8 mouse cellular contexts compared by ENCODE assay signal in the genomic region with DNA sequence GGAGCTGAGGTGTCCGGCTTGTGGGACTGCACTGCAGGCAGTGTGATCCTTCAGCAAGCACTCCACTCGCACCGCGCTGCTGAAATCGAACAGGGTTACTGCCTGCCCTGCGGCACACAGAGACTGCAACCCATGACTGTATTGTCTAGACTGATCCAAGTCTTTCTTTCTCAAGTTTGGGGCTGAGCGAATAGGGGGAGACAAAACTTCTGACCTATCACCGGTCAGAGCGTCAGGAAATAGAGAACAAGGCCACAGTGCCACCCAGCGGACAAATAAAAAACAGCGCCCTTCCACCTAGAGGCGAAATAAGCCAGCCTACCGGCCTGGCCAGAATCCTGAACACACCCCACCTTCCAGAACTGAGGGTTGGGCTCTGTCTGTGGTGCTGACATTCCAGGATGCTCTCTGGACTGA. TPM values are rescaled to one million over a fixed set of nuclear protein-coding genes. Genes with fewer than 3 reads are reported as not detected.
A peak's percentile ranks its signal among the peaks of the same experiment; 100 is the strongest.
DNase-seq lines count a peak whose midpoint lies in the region; ATAC-seq and TF ChIP-seq lines count a peak whose summit lies in the region.

No protein-coding gene starts in this region.

- no peaks in the 10 kb centered on the region for H3K9me3 ChIP-seq in heart, embryonic 12.5 days (replicated peaks)
- no peaks in the 10 kb centered on the region for H3K9me3 ChIP-seq in kidney, postnatal 0 days (replicated peaks; ENCODE audit: low read length)
- no peaks in the 10 kb centered on the region for H3K9me3 ChIP-seq in liver, embryonic 13.5 days (replicated peaks)
- no peaks in the 10 kb centered on the region for H3K9me3 ChIP-seq in stomach, embryonic 16.5 days (replicated peaks; ENCODE audit: control insufficient read depth, low read length)

- peak; percentile 92 for TF ChIP-seq CTCF in kidney, postnatal 0 days (IDR thresholded peaks at IDR 0.05; ENCODE audit: low read depth)

- no peak overlapping the region for H3K27ac ChIP-seq in heart, embryonic 12.5 days (ENCODE audit: poor library complexity, severe bottlenecking)
- no peak overlapping the region for H3K27ac ChIP-seq in kidney, postnatal 0 days
- H3K27ac ChIP-seq in liver, embryonic 13.5 days: no peak overlapping the region
- no peak overlapping the region for H3K27ac ChIP-seq in stomach, embryonic 16.5 days (ENCODE audit: low read length)

- peak; percentile 83 for DNase-seq in CD4-positive helper T cell, adult 2 months (ENCODE audit: low read depth, low spot score)
- peak; percentile 20 for DNase-seq in brain, embryonic 18.5 days (ENCODE audit: low read depth, low spot score)
- DNase-seq in kidney, postnatal 0 days (ENCODE audit: low spot score): peak; percentile 93
- peak; percentile 59 for DNase-seq in liver, embryonic 13.5 days
- peak; percentile 87 for DNase-seq in neural tube, embryonic 10.5 days (ENCODE audit: extremely low spot score, low spot score)

- no peaks in the 10 kb centered on the region for H3K36me3 ChIP-seq in heart, embryonic 12.5 days
- no peaks in the 10 kb centered on the region for H3K36me3 ChIP-seq in kidney, postnatal 0 days (ENCODE audit: insufficient read depth, low read length)
- H3K36me3 ChIP-seq in liver, embryonic 13.5 days: no peaks in the 10 kb centered on the region
- no peaks in the 10 kb centered on the region for H3K36me3 ChIP-seq in stomach, embryonic 16.5 days (ENCODE audit: control insufficient read depth, insufficient read depth, low read length)

- peaks cover 13% of the 10 kb centered on the region for H3K4me1 ChIP-seq in heart, embryonic 12.5 days (replicated peaks)
- H3K4me1 ChIP-seq in kidney, postnatal 0 days (replicated peaks; ENCODE audit: insufficient read depth, low read length): no peaks in the 10 kb centered on the region
- H3K4me1 ChIP-seq in liver, embryonic 13.5 days (replicated peaks): peaks cover 9% of the 10 kb centered on the region
- H3K4me1 ChIP-seq in stomach, embryonic 16.5 days (ENCODE audit: control insufficient read depth, insufficient read depth, low read length): peaks cover 6% of the 10 kb centered on the region; the same call in 1 of the 2 replicates

- peak overlapping the region; percentile 44; the same call in 1 of the 2 replicates for H3K9ac ChIP-seq in heart, embryonic 12.5 days
- no peak overlapping the region for H3K9ac ChIP-seq in kidney, postnatal 0 days (ENCODE audit: low read depth, low read length)
- H3K9ac ChIP-seq in liver, embryonic 13.5 days: no peak overlapping the region
- H3K9ac ChIP-seq in stomach, embryonic 16.5 days (ENCODE audit: low read length): no peak overlapping the region

- WGBS in heart, embryonic 12.5 days: 6% methylated on average over 13 of the region's 13 CpGs
- WGBS in kidney, postnatal 0 days: 2% methylated on average over 13 of the region's 13 CpGs
- WGBS in liver, embryonic 13.5 days (ENCODE audit: insufficient replicate concordance): 5% methylated on average over 13 of the region's 13 CpGs
- WGBS in stomach, embryonic 16.5 days: 5% methylated on average over 13 of the region's 13 CpGs

- peak overlapping the region; percentile 66 for H3K4me2 ChIP-seq in heart, embryonic 12.5 days
- H3K4me2 ChIP-seq in kidney, postnatal 0 days (ENCODE audit: low read length): peak overlapping the region; percentile 53
- peak overlapping the region; percentile 65 for H3K4me2 ChIP-seq in liver, embryonic 13.5 days
- H3K4me2 ChIP-seq in stomach, embryonic 16.5 days (ENCODE audit: low read depth, low read length): peak overlapping the region; percentile 62

- peak; percentile 81 for ATAC-seq in erythroid progenitor cell, adult 5-6 weeks (replicated peaks; ENCODE audit: low FRiP score, poor library complexity, severe bottlenecking)
- ATAC-seq in heart, embryonic 12.5 days (ENCODE audit: insufficient number of reproducible peaks, low FRiP score): peak; percentile 52
- ATAC-seq in kidney, postnatal 0 days (replicated peaks; ENCODE audit: low FRiP score, low read depth): peak; percentile 61; the same call in 1 of the 2 replicates
- peak; percentile 73 for ATAC-seq in liver, embryonic 13.5 days (ENCODE audit: low read depth)
- peak; percentile 67; the same call in 1 of the 2 replicates for ATAC-seq in stomach, embryonic 16.5 days (ENCODE audit: insufficient read depth, low FRiP score)

- peak overlapping the region; percentile 33 for H3K4me3 ChIP-seq in heart, embryonic 12.5 days
- no peak overlapping the region for H3K4me3 ChIP-seq in kidney, postnatal 0 days (replicated peaks; ENCODE audit: low read depth, low read length)
- peak overlapping the region; percentile 41 for H3K4me3 ChIP-seq in liver, embryonic 13.5 days (replicated peaks)
- peak overlapping the region; percentile 31 for H3K4me3 ChIP-seq in stomach, embryonic 16.5 days (replicated peaks; ENCODE audit: low read length)

- peaks cover 29% of the 10 kb centered on the region for H3K27me3 ChIP-seq in heart, embryonic 12.5 days (replicated peaks)
- no peaks in the 10 kb centered on the region for H3K27me3 ChIP-seq in kidney, postnatal 0 days (ENCODE audit: insufficient read depth, low read length)
- 0 out of 2 replicates have a peak, but pooled peaks cover 7% of the 10 kb centered on the region for H3K27me3 ChIP-seq in liver, embryonic 13.5 days
- H3K27me3 ChIP-seq in stomach, embryonic 16.5 days (ENCODE audit: control insufficient read depth, insufficient read depth, low read length): no peaks in the 10 kb centered on the region

RNA-seq across cellular contexts. Expression of gene Slc23a4, which starts 7.1 kb away (rescaled TPM):
- total RNA-seq in erythroid progenitor cell, adult 5-6 weeks (2015; ENCODE audit: low replicate concordance): not detected in 2 replicates
- total RNA-seq in erythroid progenitor cell, adult 5-6 weeks (2017; ENCODE audit: low replicate concordance): not detected in 2 replicates
- polyA plus RNA-seq in heart, embryonic 12.5 days (2016; fragmentation: Nextera tagmentation; extraction: Ambion mirVana): 0.18 and 0.33 TPM in 2 replicates
- 0.21 and 0.27 TPM in 2 replicates for polyA plus RNA-seq in kidney, postnatal 0 days (2015; fragmentation: Nextera tagmentation; extraction: Ambion mirVana)
- polyA plus RNA-seq in liver, embryonic 13.5 days (2015; fragmentation: Nextera tagmentation; extraction: Ambion mirVana): 0.14 and 0.17 TPM in 2 replicates
- 4.3 and 5.1 TPM in 2 replicates for polyA plus RNA-seq in stomach, embryonic 16.5 days (2015; fragmentation: Nextera tagmentation; extraction: Ambion mirVana)

Comparison
In these comparisons a context has a peak if more than half of its experiments do, and no peak if none do; other contexts are left out.
1. DNase-seq: peak in every context shown above with its lines; median percentile 93 in kidney, postnatal 0 days; 87 in neural tube, embryonic 10.5 days; 83 in CD4-positive helper T cell, adult 2 months; 59 in liver, embryonic 13.5 days; 20 in brain, embryonic 18.5 days.